Mouse (Mus musculus) cerebellum, postnatal 4 days (tissue): ENCODE measurements around the gene Mrm1.
"Not testable (repeated sequence)": the region's sequence is repeated elsewhere in the genome, so short reads cannot be mapped to it uniquely, and the experiment has no call there.

Source experiments
- DNase-seq, 2 experiments: peaks; one replicate each; pipeline ENCODE4 v3.0.0; 2022; ENCODE audit warnings: low spot score in 2 of 2, mixed read lengths in 1 of 2

The Mrm1 gene

GRCm38 (mm10) chr11:84818961-84819692, at the start of gene Mrm1:
Mrm1 (minus strand) TSS chr11:84819515.
- peak; percentile 82 to 92 for DNase-seq

- no peak for DNase-seq
Observed at GRCm38 (mm10) chr11:84868786-84869259, 49.5 kb upstream of the Mrm1 start.

- no peak for DNase-seq
Observed at GRCm38 (mm10) chr11:84867586-84867985, 48.3 kb upstream of the Mrm1 start.

GRCm38 (mm10) chr11:84865268-84865667, 46.0 kb upstream of the Mrm1 start:
- DNase-seq = no peak

GRCm38 (mm10) chr11:84855285-84855684, 36.0 kb upstream of the Mrm1 start:
- no peak for DNase-seq

- DNase-seq = no peak
Observed at GRCm38 (mm10) chr11:84847475-84848090, 28.3 kb upstream of the Mrm1 start.

GRCm38 (mm10) chr11:84846741-84847474, 27.6 kb upstream of the Mrm1 start:
- DNase-seq = no peak

- DNase-seq = no peak
Observed at GRCm38 (mm10) chr11:84839330-84839729, 20.0 kb upstream of the Mrm1 start.

GRCm38 (mm10) chr11:84829495-84829894, 10.2 kb upstream of the Mrm1 start:
- DNase-seq = not testable (repeated sequence)

GRCm38 (mm10) chr11:84828516-84829399, 9.4 kb upstream of the Mrm1 start, which contains the start of gene Dhrs11:
Dhrs11 (minus strand) TSS chr11:84828994.
- peak; percentile 79 to 91 for DNase-seq

- no peak for DNase-seq
Observed at GRCm38 (mm10) chr11:84827901-84828503, 8.7 kb upstream of the Mrm1 start.

- no peak for DNase-seq
Observed at GRCm38 (mm10) chr11:84827492-84827891, 8.2 kb upstream of the Mrm1 start.

GRCm38 (mm10) chr11:84826185-84826584, 6.9 kb upstream of the Mrm1 start:
- peak in 1 of 2 experiments; percentile 28 for DNase-seq

GRCm38 (mm10) chr11:84825261-84825807, 6.0 kb upstream of the Mrm1 start:
- DNase-seq = no peak

- no peak for DNase-seq
Observed at GRCm38 (mm10) chr11:84823484-84823897, 4.2 kb upstream of the Mrm1 start.

- no peak for DNase-seq
Observed at GRCm38 (mm10) chr11:84822487-84822886, 3.2 kb upstream of the Mrm1 start.

GRCm38 (mm10) chr11:84821131-84821770, 1.9 kb upstream of the Mrm1 start:
- DNase-seq = no peak

- peak; percentile 34 to 46 for DNase-seq
Observed at GRCm38 (mm10) chr11:84818085-84818960, 992 bp downstream of the Mrm1 start.

GRCm38 (mm10) chr11:84817362-84817761, 2.0 kb downstream of the Mrm1 start:
- DNase-seq = no peak
